Mouse (Mus musculus) stomach, postnatal 0 days (tissue): ENCODE measurements around the gene Rufy3. TPM values are rescaled to one million over a fixed set of nuclear protein-coding genes. Genes with fewer than 3 reads are reported as not detected.

Experiments used
- ATAC-seq: fragments of 200-750 bp; cut with Nextera tagmentation; 2 replicates; pipeline ENCODE4 v1.8.0; 2017; ENCODE audit not compliant: low FRiP score, low TSS enrichment
- DNase-seq: peaks from one replicate; pipeline ENCODE4 v3.0.0-alpha.2; 2016; ENCODE audit warnings: low spot score
- H3K27ac ChIP-seq: fragments of 300-500 bp; sonication (generic); replicated peaks from 2 replicates; pipeline ENCODE4 v1.5.1; 2014; ENCODE audit warnings: mild to moderate bottlenecking, control low read depth
- H3K27me3 ChIP-seq: fragments of 300-500 bp; sonication (generic); 2 replicates; pipeline ENCODE4 v1.6.1; 2014; ENCODE audit warnings: low read length; ENCODE audit not compliant: control insufficient read depth, insufficient read depth
- H3K36me3 ChIP-seq: fragments of 300-500 bp; sonication (generic); 2 replicates; pipeline ENCODE4 v1.6.1; 2014; ENCODE audit warnings: low read length, mixed read lengths; ENCODE audit not compliant: control insufficient read depth, insufficient read depth
- H3K4me1 ChIP-seq: fragments of 300-500 bp; sonication (generic); replicated peaks from 2 replicates; pipeline ENCODE4 v1.6.1; 2014; ENCODE audit warnings: antibody characterized with exemption; ENCODE audit not compliant: control insufficient read depth, insufficient read depth
- H3K4me2 ChIP-seq: fragments of 300-500 bp; sonication (generic); replicated peaks from 2 replicates; pipeline ENCODE4 v1.6.1; 2014; ENCODE audit warnings: low read depth, mild to moderate bottlenecking, control low read depth, moderate library complexity
- H3K4me3 ChIP-seq: fragments of 300-500 bp; sonication (generic); 2 replicates; pipeline ENCODE4 v1.5.1; 2014; ENCODE audit warnings: low read depth, low read length, control low read depth
- H3K9ac ChIP-seq: fragments of 300-500 bp; sonication (generic); 2 replicates; pipeline ENCODE4 v1.6.1; 2014; ENCODE audit warnings: mild to moderate bottlenecking, low read length, control low read depth, mixed read lengths
- H3K9me3 ChIP-seq: fragments of 300-500 bp; sonication (generic); 2 replicates; pipeline ENCODE4 v1.6.1; 2016; ENCODE audit warnings: low read length; ENCODE audit not compliant: control insufficient read depth
- CTCF ChIP-seq: IDR thresholded peaks from 2 replicates; pipeline ENCODE4 v1.5.1; 2016; ENCODE audit warnings: antibody characterized with exemption, low read depth, mild to moderate bottlenecking, moderate library complexity
- EP300 ChIP-seq: optimal IDR thresholded peaks from 2 replicates; pipeline ENCODE3; 2016; ENCODE audit warnings: antibody characterized with exemption
- WGBS: fragments of 180-500 bp; shearing (Covaris S2); extraction: QIAGEN DNeasy Blood & Tissue Kit; methylation state at CpG from one replicate; pipeline ENCODE4 v1.1.7; 2014; 5-methylcytosine and 5-hydroxymethylcytosine counted together
- polyA plus RNA-seq: library from polyadenylated mRNA; unstranded; fragments of >200 nt; fragmentation: Nextera tagmentation; extraction: Ambion mirVana; gene quantifications from 2 replicates; pipeline ENCODE4 v1.2.1, GENCODE M21; 2015

Rufy3 gene
- polyA plus RNA-seq, 1 experiment from 2014 or later, result 9.8 TPM

- Histone ChIP-seq H3K4me1 (no peaks in the 10 kb centered on the region; the same call in 1 of the 2 replicates), H3K27me3 (no peaks in the 10 kb centered on the region), H3K4me3 (no peak overlapping the region), H3K36me3 (no peaks in the 10 kb centered on the region), H3K27ac (no peak overlapping the region), H3K9me3 (no peaks in the 10 kb centered on the region), H3K9ac (no peak overlapping the region), H3K4me2 (no peak overlapping the region)
- no peak for ATAC-seq
- no peak for TF ChIP-seq CTCF
- TF ChIP-seq EP300, result no peak
- WGBS, result 40% methylated on average over 6 of the region's 6 CpGs
- DNase-seq, result no peak
Observed at GRCm38 (mm10) chr5:88691506-88692095, 126.8 kb downstream of the Rufy3 start.

- 79% methylated on average over 4 of the region's 4 CpGs for WGBS
- H3K4me3 ChIP-seq, result no peak overlapping the region
Observed at GRCm38 (mm10) chr5:88692586-88692985, 127.7 kb downstream of the Rufy3 start.

GRCm38 (mm10) chr5:88693057-88693456 lies 128.2 kb downstream of the Rufy3 start:
- no peak for TF ChIP-seq EP300
- peak; percentile 24; the same call in 1 of the 2 replicates for TF ChIP-seq CTCF

More at GRCm38 (mm10) chr5:88692586-88692985, 127.7 kb downstream of the Rufy3 start:
- Histone ChIP-seq H3K27ac (no peak overlapping the region), H3K36me3 (no peaks in the 10 kb centered on the region), H3K9ac (no peak overlapping the region), H3K27me3 (no peaks in the 10 kb centered on the region), H3K4me1 (no peaks in the 10 kb centered on the region; the same call in 1 of the 2 replicates), H3K4me2 (no peak overlapping the region), H3K9me3 (no peaks in the 10 kb centered on the region)
- ATAC-seq, result no peak
- no peak for DNase-seq
- TF ChIP-seq EP300 (no peak), CTCF (no peak)

GRCm38 (mm10) chr5:88697291-88697690 lies 132.5 kb downstream of the Rufy3 start:
- Histone ChIP-seq H3K4me1 (no peaks in the 10 kb centered on the region), H3K27ac (no peak overlapping the region), H3K4me2 (no peak overlapping the region), H3K4me3 (no peak overlapping the region), H3K36me3 (no peaks in the 10 kb centered on the region), H3K27me3 (no peaks in the 10 kb centered on the region), H3K9me3 (no peaks in the 10 kb centered on the region), H3K9ac (no peak overlapping the region)
- ATAC-seq (no peak), DNase-seq (no peak)
- no peak for TF ChIP-seq EP300
- TF ChIP-seq CTCF, result no peak
- 79% methylated on average over 5 of the region's 5 CpGs for WGBS

More at GRCm38 (mm10) chr5:88693057-88693456, 128.2 kb downstream of the Rufy3 start:
- no peaks in the 10 kb centered on the region; the same call in 1 of the 2 replicates for H3K4me1 ChIP-seq
- H3K36me3 ChIP-seq, result no peaks in the 10 kb centered on the region
- H3K9ac ChIP-seq, result no peak overlapping the region
- no peak overlapping the region for H3K4me3 ChIP-seq
- no peak for DNase-seq
- no peaks in the 10 kb centered on the region for H3K27me3 ChIP-seq
- H3K9me3 ChIP-seq, result no peaks in the 10 kb centered on the region
- H3K27ac ChIP-seq, result no peak overlapping the region
- ATAC-seq, result no peak
- no peak overlapping the region for H3K4me2 ChIP-seq

GRCm38 (mm10) chr5:88699251-88699913 lies 134.5 kb downstream of the Rufy3 start:
- H3K27me3 ChIP-seq, result no peaks in the 10 kb centered on the region

More at GRCm38 (mm10) chr5:88699251-88699913, 134.5 kb downstream of the Rufy3 start:
- Histone ChIP-seq H3K4me3 (no peak overlapping the region), H3K36me3 (no peaks in the 10 kb centered on the region), H3K4me1 (no peaks in the 10 kb centered on the region), H3K9ac (no peak overlapping the region), H3K9me3 (no peaks in the 10 kb centered on the region), H3K4me2 (no peak overlapping the region), H3K27ac (no peak overlapping the region)
- no peak for ATAC-seq
- TF ChIP-seq EP300 (no peak), CTCF (no peak)
- no peak for DNase-seq
- WGBS, result 45% methylated on average over 4 of the region's 4 CpGs

Other genes starting within 250 kb of the Rufy3 start
- not detected in 2 replicates for gene Prol1, start 247.7 kb upstream of the Rufy3 start, polyA plus RNA-seq
- not detected in 2 replicates for gene Amtn, start 188.9 kb upstream of the Rufy3 start, polyA plus RNA-seq
- not detected in 2 replicates for gene Ambn, start 109.0 kb upstream of the Rufy3 start, polyA plus RNA-seq
- gene Enam, start 77.1 kb upstream of the Rufy3 start, polyA plus RNA-seq, result 0.02 TPM in 1 of 2 replicates, not detected in the other
- gene Jchain, start 37.1 kb upstream of the Rufy3 start, polyA plus RNA-seq, result 0.08 TPM in 1 of 2 replicates, not detected in the other
- gene Utp3, start 10.6 kb upstream of the Rufy3 start, polyA plus RNA-seq, result 34.5 and 34.9 TPM in 2 replicates
- gene Grsf1, start 111.1 kb downstream of the Rufy3 start, polyA plus RNA-seq, result 32.8 and 35.1 TPM in 2 replicates
- 7.9 and 10.1 TPM in 2 replicates for gene Mob1b, start 155.8 kb downstream of the Rufy3 start, polyA plus RNA-seq
- 11.0 and 12.4 TPM in 2 replicates for gene Dck, start 200.0 kb downstream of the Rufy3 start, polyA plus RNA-seq